Mouse (Mus musculus) lung, embryonic 15.5 days (tissue): ENCODE data around the gene Mb. TPM values are rescaled to one million over a fixed set of nuclear protein-coding genes. Genes with fewer than 3 reads are reported as not detected.

Experiments used
- ATAC-seq: fragments of 200-750 bp; cut with Nextera tagmentation; 2 replicates; pipeline ENCODE4 v1.8.0; 2017; ENCODE audit warnings: moderate number of reproducible peaks, borderline replicate concordance; ENCODE audit not compliant: low FRiP score, low TSS enrichment; ENCODE audit errors: extremely low read depth
- H3K27ac ChIP-seq: fragments of 300-500 bp; sonication (generic); 2 replicates; pipeline ENCODE4 v1.5.1; 2015; ENCODE audit warnings: moderate library complexity, mild to moderate bottlenecking, inconsistent platforms
- H3K27me3 ChIP-seq: fragments of 300-500 bp; sonication (generic); 2 replicates; pipeline ENCODE4 v1.6.1; 2015; ENCODE audit warnings: inconsistent platforms
- H3K36me3 ChIP-seq: fragments of 300-500 bp; sonication (generic); 2 replicates; pipeline ENCODE4 v1.6.1; 2015; ENCODE audit warnings: inconsistent platforms
- H3K4me1 ChIP-seq: fragments of 300-500 bp; sonication (generic); 2 replicates; pipeline ENCODE4 v1.6.1; 2015; ENCODE audit warnings: inconsistent platforms
- H3K4me2 ChIP-seq: fragments of 300-500 bp; sonication (generic); 2 replicates; pipeline ENCODE4 v1.6.1; 2015; ENCODE audit warnings: inconsistent platforms, mild to moderate bottlenecking, moderate library complexity
- H3K4me3 ChIP-seq: fragments of 300-500 bp; sonication (generic); 2 replicates; pipeline ENCODE4 v1.5.1; 2015; ENCODE audit warnings: mild to moderate bottlenecking, inconsistent platforms
- H3K9ac ChIP-seq: fragments of 300-500 bp; sonication (generic); 2 replicates; pipeline ENCODE4 v1.6.1; 2015; ENCODE audit warnings: inconsistent platforms
- H3K9me3 ChIP-seq: fragments of 300-500 bp; sonication (generic); 2 replicates; pipeline ENCODE4 v1.6.1; 2016; ENCODE audit warnings: inconsistent platforms
- WGBS: fragments of 180-500 bp; shearing (Covaris S2); methylation state at CpG from one replicate; pipeline ENCODE4 v1.1.7; 2015; 5-methylcytosine and 5-hydroxymethylcytosine counted together
- polyA plus RNA-seq: library from polyadenylated mRNA; unstranded; fragments of >200 nt; fragmentation: Nextera tagmentation; extraction: Ambion mirVana; gene quantifications from 2 replicates; pipeline ENCODE4 v1.2.1, GENCODE M21; 2015

Gene Mb
- polyA plus RNA-seq, 1 experiment from 2014 or later, result 4.6 TPM

DNA sequence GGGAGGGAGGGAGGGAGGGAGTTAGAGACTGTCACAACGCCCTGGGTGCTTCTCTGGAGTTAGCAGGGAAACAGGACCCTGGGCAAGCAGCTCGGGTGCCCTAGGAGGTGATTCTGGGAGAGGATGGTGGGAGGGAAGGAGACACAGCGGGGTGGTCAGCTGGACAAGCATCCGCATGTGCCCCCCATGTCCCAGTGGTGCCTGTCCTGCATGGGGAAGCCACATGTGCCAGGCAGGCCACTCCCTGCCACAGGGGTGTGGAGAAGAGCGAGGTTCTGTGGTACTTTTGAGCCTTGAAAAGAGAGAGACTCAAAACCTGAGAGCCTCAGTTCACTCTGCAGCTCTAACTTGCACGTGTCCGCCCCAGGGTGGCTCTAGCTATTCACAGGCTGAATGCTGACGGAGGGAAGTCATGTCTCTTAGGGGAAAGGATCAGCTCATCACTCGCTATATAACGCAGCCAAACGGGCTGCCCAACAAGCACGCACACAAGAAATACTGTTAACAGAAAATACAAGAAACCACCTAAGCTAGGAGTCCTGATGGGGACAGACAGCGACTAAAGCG is 28.9 kb upstream of the Mb start:
- WGBS, result 80% methylated on average over 14 of the region's 14 CpGs
- no peak overlapping the region for H3K4me3 ChIP-seq
- H3K27me3 ChIP-seq, result no peaks in the 10 kb centered on the region
- ATAC-seq, result no peak
- peaks cover 50% of the 10 kb centered on the region for H3K36me3 ChIP-seq
- H3K4me2 ChIP-seq, result no peak overlapping the region
- no peaks in the 10 kb centered on the region for H3K4me1 ChIP-seq
- no peak overlapping the region for H3K27ac ChIP-seq
- no peak overlapping the region for H3K9ac ChIP-seq
- H3K9me3 ChIP-seq, result no peaks in the 10 kb centered on the region

DNA sequence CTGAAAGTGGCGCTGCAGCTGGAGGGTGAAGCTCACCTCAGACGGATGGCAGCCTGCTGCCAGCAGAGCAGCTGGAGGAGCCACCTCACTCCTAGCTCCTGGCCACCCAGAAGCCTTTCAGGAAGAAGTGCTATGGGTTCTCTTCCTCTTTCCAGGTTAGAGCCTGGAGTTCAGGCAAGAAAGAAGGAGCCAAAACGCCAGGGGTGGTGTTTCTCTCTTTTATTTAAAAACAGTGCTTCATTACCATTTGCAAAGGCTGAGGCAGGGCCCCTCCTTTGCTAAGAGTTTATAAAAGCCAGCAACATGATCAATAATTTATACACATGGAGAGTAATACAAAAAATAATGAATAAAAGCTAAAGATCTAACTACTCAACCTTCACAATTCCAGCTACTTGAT is 28.3 kb upstream of the Mb start:
- H3K9ac ChIP-seq, result no peak overlapping the region
- no peaks in the 10 kb centered on the region for H3K4me1 ChIP-seq
- no peak overlapping the region for H3K27ac ChIP-seq
- H3K36me3 ChIP-seq, result peaks cover 46% of the 10 kb centered on the region
- ATAC-seq, result no peak
- H3K27me3 ChIP-seq, result no peaks in the 10 kb centered on the region
- H3K4me2 ChIP-seq, result no peak overlapping the region
- no peaks in the 10 kb centered on the region for H3K9me3 ChIP-seq
- H3K4me3 ChIP-seq, result no peak overlapping the region
- 71% methylated on average over 3 of the region's 3 CpGs for WGBS

DNA sequence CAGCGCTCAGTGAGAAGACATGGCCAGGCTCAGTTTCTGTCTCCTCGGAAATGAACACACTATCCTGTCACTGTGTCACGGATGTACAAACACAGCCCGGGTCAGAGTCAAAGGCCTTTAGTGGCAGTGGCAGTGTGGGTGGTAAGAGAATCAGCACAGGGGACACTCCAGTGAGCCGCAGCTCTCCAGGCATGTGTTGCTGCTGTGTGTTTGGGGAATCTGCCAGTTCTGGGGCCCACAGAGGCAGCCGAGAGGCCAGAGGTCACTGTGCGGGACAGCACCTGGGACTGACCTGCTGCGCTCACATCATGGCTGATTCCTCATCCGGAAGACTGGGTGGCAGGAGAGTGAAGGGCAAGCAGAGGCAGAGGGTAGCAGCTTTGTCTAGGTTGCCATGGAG is 27.4 kb upstream of the Mb start:
- no peaks in the 10 kb centered on the region for H3K4me1 ChIP-seq
- no peaks in the 10 kb centered on the region for H3K27me3 ChIP-seq
- no peak overlapping the region for H3K4me3 ChIP-seq
- H3K27ac ChIP-seq, result no peak overlapping the region
- WGBS, result 84% methylated on average over 9 of the region's 9 CpGs
- no peak overlapping the region for H3K9ac ChIP-seq
- H3K4me2 ChIP-seq, result no peak overlapping the region
- peaks cover 39% of the 10 kb centered on the region for H3K36me3 ChIP-seq
- H3K9me3 ChIP-seq, result no peaks in the 10 kb centered on the region
- no peak for ATAC-seq

DNA sequence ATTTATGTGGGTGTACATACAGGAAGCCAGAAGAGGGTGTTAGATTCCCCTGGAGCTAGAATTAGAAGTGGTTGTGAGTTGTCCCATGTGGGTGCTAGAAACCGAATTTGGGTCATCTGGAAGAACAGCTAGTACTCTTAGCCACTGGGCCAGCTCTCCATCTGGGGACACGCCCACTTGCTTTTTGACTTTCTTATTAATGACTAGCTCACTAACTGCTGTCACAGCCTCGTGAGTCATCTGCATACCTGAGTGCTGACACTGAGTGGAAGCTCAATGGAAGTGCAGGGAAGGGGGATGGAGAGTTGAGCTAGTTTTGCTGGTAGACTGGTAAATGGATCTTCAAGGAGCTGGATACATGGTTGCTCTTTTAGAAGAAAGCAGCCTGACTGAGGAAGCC is 26.1 kb upstream of the Mb start:
- no peak overlapping the region for H3K9ac ChIP-seq
- no peak for ATAC-seq
- no peaks in the 10 kb centered on the region for H3K27me3 ChIP-seq
- WGBS, result 80% methylated on average over 3 of the region's 3 CpGs
- H3K4me3 ChIP-seq, result no peak overlapping the region
- H3K27ac ChIP-seq, result no peak overlapping the region
- no peak overlapping the region for H3K4me2 ChIP-seq
- H3K4me1 ChIP-seq, result 0 out of 2 replicates have a peak, but pooled peaks cover under 1% of the 10 kb centered on the region
- H3K36me3 ChIP-seq, result peaks cover 25% of the 10 kb centered on the region
- no peaks in the 10 kb centered on the region for H3K9me3 ChIP-seq

DNA sequence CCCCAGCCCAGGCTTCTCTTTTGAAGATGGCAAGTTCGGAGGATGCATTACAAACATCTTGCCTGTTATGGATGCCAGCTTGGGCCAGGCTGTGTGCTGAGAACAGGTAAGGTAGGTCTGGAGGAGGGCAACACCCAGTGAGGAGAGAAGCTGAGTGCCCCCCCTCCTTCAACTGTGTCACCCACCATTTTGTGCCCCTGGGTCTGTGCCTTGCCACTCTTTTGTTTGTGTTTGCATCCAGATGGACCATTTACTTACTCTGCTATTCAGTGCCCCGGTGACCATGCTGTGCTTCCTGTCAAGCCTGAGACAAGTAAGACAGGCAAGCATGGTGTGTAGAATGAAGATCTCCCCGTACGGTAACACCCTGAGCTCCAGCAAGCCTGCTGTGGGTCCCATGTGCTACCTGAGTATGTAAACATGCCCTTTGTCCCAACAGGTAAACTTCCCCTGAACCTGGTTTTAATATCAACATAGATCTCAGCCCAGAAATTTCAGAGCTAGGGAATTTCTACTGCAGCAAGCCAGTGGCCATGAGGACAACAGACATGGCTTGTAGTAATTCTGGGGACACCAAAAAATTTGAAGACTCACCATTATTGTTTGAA is 22.2 kb upstream of the Mb start:
- WGBS, result 65% methylated on average over 4 of the region's 4 CpGs
- no peak overlapping the region for H3K4me3 ChIP-seq

DNA sequence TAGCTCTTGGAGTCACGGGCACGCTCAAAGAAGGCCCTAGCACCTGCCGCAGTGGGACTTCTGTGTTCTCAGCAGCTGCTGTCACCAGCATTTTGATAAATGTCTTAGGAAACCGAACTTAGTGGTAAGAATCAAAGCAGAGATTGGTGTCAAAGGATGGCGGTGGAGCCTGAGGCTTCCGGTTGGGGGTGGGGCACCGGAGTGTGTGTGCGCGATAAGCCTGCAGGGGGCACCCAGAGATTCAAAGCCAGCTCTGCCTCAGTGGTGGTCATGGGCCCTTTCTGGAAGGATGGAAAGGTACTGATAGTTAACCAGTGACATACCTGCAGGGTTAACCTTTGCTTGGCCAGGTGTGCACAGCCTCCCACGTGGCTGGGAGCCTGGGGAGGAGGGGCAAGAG is 21.0 kb upstream of the Mb start:
- H3K27ac ChIP-seq, result no peak overlapping the region
- H3K27me3 ChIP-seq, result no peaks in the 10 kb centered on the region
- 0 out of 2 replicates have a peak, but pooled peaks cover 3% of the 10 kb centered on the region for H3K4me1 ChIP-seq
- no peak overlapping the region for H3K4me3 ChIP-seq
- H3K9ac ChIP-seq, result no peak overlapping the region
- no peaks in the 10 kb centered on the region for H3K9me3 ChIP-seq
- no peak for ATAC-seq
- 18% methylated on average over 10 of the region's 10 CpGs for WGBS
- peaks cover under 1% of the 10 kb centered on the region; the same call in 1 of the 2 replicates for H3K36me3 ChIP-seq
- H3K4me2 ChIP-seq, result no peak overlapping the region

More for the DNA sequence above, 22.2 kb upstream of the Mb start:
- Histone ChIP-seq H3K27me3 (no peaks in the 10 kb centered on the region), H3K9ac (no peak overlapping the region), H3K36me3 (peaks cover 13% of the 10 kb centered on the region), H3K9me3 (no peaks in the 10 kb centered on the region), H3K4me2 (no peak overlapping the region), H3K4me1 (0 out of 2 replicates have a peak, but pooled peaks cover 3% of the 10 kb centered on the region), H3K27ac (no peak overlapping the region)
- no peak for ATAC-seq

DNA sequence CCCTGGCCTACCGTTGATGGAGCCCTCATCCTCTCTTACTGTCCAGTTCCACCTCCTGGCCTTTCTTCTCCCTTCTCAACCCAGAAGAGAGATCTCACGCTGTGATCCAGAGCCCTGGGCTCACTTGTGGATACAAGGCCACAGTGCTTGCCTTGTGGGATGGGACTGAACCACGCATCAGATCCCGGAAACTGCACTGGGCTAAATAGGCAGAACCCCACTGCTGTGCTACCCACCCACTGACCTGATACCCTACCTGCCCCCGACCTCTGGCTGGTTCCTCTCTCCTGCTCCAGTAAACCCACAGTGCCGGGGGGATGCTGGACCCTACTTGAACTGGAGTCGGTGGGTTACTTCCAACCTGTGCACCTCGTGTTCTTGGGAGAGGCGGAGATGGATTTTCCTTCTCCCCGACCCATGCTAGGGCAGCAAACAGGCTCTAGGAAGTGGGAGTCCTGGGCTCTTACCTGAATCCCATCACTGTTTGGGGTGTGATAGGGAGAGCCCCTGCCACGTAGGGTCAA is 20.3 kb upstream of the Mb start:
- Histone ChIP-seq H3K4me1 (0 out of 2 replicates have a peak, but pooled peaks cover 3% of the 10 kb centered on the region), H3K4me2 (no peak overlapping the region), H3K9me3 (no peaks in the 10 kb centered on the region), H3K27ac (no peak overlapping the region), H3K4me3 (no peak overlapping the region), H3K9ac (no peak overlapping the region), H3K27me3 (no peaks in the 10 kb centered on the region), H3K36me3 (no peaks in the 10 kb centered on the region)
- WGBS, result 81% methylated on average over 11 of the region's 11 CpGs
- no peak for ATAC-seq

DNA sequence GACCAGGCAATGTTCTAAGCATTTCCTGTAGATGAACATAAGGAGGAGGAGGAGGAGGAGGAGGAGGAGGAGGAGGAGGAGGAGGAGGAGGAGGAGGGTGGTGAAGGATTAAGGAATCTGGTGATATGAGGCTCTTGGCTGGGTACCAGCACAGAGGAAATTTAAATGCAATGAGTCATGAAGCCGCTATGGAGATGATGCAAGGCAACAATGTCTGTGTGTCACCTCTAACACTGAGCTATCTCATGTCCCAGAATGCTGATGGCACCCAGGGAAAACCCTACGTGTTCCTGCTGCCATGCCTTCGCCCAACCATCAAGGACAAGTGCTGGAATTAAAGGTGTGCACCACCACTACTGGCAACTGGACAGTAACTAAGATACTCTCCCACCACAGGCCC is 18.5 kb upstream of the Mb start:
- WGBS, result 67% methylated on average over 3 of the region's 3 CpGs
- Histone ChIP-seq H3K4me1 (0 out of 2 replicates have a peak, but pooled peaks cover 3% of the 10 kb centered on the region), H3K9me3 (no peaks in the 10 kb centered on the region), H3K4me3 (no peak overlapping the region), H3K27me3 (no peaks in the 10 kb centered on the region), H3K9ac (no peak overlapping the region), H3K4me2 (no peak overlapping the region), H3K36me3 (no peaks in the 10 kb centered on the region), H3K27ac (no peak overlapping the region)
- ATAC-seq, result no peak

DNA sequence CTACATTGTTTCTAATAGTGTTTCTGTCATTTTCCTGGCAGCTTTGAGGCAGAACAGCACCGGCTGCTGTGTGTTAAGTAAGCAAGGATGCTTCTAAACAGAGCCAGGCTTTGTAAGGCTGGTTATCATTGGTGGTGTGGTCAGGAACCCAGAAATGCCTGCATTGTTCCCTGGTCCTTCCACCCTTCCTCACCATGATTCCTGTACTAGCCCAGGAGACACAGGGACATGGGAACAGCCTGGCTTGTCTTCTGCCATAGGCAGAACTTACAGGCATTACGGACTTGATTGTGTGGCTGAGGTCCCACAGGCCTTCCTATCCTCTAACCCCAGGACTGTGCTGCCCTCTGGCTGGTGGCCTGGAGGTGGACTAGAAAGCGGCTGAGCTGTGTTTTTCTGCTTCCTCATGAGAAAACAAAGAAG is 18.0 kb upstream of the Mb start:
- no peak for ATAC-seq
- no peak overlapping the region for H3K27ac ChIP-seq

DNA sequence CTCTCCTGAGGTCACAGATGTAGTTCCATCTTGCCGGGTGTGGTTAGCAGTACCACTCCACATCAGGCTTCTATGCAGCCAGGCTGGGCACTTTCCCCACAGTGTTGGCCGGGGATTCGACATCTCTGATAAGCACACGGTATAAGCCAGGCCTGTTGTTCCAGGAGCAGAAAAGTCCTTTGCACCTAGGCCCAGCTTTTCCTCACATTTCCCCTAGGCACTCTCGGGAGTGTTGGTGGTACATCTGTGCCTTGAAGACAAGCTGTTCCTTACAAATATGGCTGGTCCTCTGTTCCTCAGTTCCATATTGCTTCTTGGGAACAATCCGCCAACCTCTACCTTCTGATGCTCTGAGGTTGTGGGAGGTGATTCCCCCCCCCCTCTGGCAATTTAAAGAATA is 15.8 kb upstream of the Mb start:
- Histone ChIP-seq H3K27ac (no peak overlapping the region), H3K36me3 (no peaks in the 10 kb centered on the region), H3K9me3 (no peaks in the 10 kb centered on the region), H3K9ac (no peak overlapping the region), H3K27me3 (no peaks in the 10 kb centered on the region), H3K4me2 (no peak overlapping the region), H3K4me3 (no peak overlapping the region), H3K4me1 (no peaks in the 10 kb centered on the region)
- WGBS, result 59% methylated on average over 6 of the region's 6 CpGs
- no peak for ATAC-seq

More for the DNA sequence above, 18.0 kb upstream of the Mb start:
- Histone ChIP-seq H3K9ac (no peak overlapping the region), H3K4me1 (0 out of 2 replicates have a peak, but pooled peaks cover 3% of the 10 kb centered on the region), H3K36me3 (no peaks in the 10 kb centered on the region), H3K9me3 (no peaks in the 10 kb centered on the region), H3K4me3 (no peak overlapping the region), H3K4me2 (no peak overlapping the region), H3K27me3 (no peaks in the 10 kb centered on the region)
- WGBS, result 50% methylated on average over 3 of the region's 3 CpGs

DNA sequence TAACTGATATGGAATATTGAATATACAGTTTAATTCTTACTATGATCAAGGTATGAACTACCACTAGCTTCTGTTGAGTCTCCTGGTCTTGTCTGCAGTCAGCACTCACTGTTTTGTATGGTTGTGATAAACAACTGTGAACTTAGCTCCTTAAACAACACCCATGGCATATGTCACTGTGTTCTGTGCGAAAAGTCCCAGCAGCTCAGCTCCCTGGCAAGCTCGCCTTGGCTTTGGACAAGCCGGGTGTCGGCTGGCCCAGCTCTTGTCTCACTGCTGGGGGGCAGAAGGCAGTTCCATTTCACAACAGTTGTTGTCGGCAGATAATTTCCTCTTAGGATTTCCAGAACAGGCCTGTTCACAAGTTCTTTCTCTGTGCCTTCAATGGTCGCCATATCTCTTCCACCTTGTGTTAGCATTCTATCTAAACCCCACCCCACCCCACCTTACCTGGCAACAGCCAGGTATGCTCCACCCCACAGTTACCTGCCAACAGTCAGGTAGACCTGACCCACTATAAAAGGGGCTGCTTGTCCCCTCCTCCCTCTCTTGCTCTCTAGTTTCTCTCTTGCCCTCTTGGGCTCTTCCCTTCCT is 14.9 kb upstream of the Mb start:
- no peak overlapping the region for H3K27ac ChIP-seq
- H3K9ac ChIP-seq, result no peak overlapping the region
- H3K36me3 ChIP-seq, result no peaks in the 10 kb centered on the region
- H3K27me3 ChIP-seq, result no peaks in the 10 kb centered on the region
- WGBS, result 83% methylated on average over 6 of the region's 6 CpGs
- no peaks in the 10 kb centered on the region for H3K9me3 ChIP-seq
- H3K4me3 ChIP-seq, result no peak overlapping the region
- H3K4me1 ChIP-seq, result no peaks in the 10 kb centered on the region
- ATAC-seq, result no peak
- no peak overlapping the region for H3K4me2 ChIP-seq

DNA sequence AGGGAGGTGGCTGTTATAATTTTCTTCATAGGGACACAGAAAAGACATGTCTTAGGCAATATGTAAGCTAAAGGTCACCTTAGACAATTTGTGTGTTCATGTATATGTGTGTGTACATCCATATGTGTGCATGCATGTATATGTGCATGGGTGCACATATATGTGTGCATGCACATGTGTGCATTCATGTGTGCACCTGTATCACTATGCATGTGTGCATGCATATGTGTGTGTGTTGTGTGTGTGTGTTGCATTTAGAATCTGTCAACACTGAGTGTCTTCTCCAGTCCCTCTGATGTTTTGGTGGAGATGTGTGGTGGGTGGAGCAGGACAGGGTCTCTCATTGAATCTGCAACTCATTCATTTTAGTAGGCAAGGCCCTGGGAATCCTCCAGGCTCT is 12.3 kb upstream of the Mb start:
- Histone ChIP-seq H3K27ac (no peak overlapping the region), H3K9me3 (no peaks in the 10 kb centered on the region), H3K27me3 (no peaks in the 10 kb centered on the region), H3K4me2 (no peak overlapping the region), H3K4me1 (no peaks in the 10 kb centered on the region), H3K9ac (no peak overlapping the region), H3K4me3 (no peak overlapping the region), H3K36me3 (no peaks in the 10 kb centered on the region)
- ATAC-seq, result no peak
